Mouse (Mus musculus): ENCODE measurements around the gene Pax2.

DNA sequence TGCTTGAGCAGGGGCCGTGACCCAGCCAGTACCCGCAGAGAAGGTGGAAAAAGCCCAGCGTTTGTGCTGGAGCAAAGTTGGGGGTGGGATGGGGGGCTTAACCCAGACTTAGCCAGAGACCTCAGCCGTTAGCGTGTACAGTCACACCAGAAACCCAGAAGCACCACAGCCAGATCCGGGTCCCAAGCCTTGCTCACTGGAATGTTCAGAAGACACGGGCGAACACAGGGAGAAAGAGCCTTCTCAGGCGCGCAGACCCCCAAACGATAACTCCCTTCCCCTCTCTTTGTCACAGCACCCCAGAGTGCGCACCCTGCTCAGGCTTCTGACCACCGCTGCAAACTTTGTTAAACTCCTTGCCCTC lies 14.1 kb upstream of the Pax2 start:
- no peak for TF ChIP-seq CTCF (IDR thresholded peaks at IDR 0.05)
- TF ChIP-seq EP300 (IDR thresholded peaks at IDR 0.05) = no peak
